Mouse (Mus musculus) embryo, embryonic 11 days (tissue): ENCODE data around the gene Oasl1.
"Not testable (repeated sequence)": the region's sequence is repeated elsewhere in the genome, so short reads cannot be mapped to it uniquely, and the experiment has no call there.

Experiments
- DNase-seq: peaks from one replicate; pipeline ENCODE4 v3.0.0-alpha.2; 2015

Oasl1 gene

DNA sequence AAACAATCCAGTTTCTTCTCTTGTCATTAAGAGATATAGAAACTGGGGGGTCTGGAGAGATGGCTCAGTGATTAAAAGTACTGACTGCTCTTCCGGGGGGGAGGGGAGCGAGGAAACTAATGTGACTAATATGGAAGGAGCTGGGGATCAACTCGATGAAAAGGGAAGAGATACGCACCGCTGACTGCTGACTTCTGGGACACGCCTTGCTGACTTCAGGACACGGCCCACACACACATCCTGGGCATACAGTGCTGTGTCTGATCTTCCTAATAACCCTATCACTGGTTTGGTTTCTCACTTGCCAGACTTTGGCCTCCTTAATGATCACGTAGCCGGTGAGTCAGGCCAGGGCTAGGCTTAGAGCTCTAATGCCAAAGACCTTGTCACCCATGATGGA lies 3.7 kb downstream of the Oasl1 start:
- DNase-seq: no peak

DNA sequence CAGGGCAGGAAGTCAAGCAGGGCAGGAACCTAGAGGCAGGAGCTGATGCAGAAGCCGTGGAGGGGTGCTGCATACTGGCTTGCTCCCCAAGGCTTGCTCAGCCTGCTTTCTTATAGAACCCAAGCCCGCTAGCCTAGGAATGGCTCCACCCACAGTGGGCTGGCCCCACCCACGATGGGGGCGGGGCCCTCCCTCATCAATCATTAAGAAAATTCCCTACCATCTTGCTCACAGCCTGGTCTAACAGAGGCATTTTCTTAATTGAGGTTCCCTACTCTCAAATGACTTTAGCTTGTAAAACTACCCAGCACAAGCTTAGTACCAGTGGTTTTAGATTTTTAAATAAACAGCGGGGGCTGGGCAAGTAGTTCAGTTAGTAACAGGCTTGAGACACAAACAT lies 8.6 kb downstream of the Oasl1 start:
- no peak for DNase-seq

GRCm38 (mm10) chr5:114933206-114933605 lies 10.2 kb downstream of the Oasl1 start:
- DNase-seq: no peak

- peak; percentile 39 for DNase-seq
These were observed 12.8 kb downstream of the Oasl1 start for GRCm38 (mm10) chr5:114935838-114936237.

- not testable (repeated sequence) for DNase-seq
These were observed 18.1 kb downstream of the Oasl1 start for GRCm38 (mm10) chr5:114941138-114941537.

- DNase-seq: peak; percentile 95
These were observed 19.2 kb downstream of the Oasl1 start, which contains the start of gene 2210016L21Rik for GRCm38 (mm10) chr5:114942074-114942765. 2210016L21Rik (plus strand) TSS chr5:114942158.

- DNase-seq: no peak
These were observed 19.7 kb downstream of the Oasl1 start for GRCm38 (mm10) chr5:114942766-114943130.

GRCm38 (mm10) chr5:114945072-114945471 lies 22.0 kb downstream of the Oasl1 start:
- no peak for DNase-seq

DNA sequence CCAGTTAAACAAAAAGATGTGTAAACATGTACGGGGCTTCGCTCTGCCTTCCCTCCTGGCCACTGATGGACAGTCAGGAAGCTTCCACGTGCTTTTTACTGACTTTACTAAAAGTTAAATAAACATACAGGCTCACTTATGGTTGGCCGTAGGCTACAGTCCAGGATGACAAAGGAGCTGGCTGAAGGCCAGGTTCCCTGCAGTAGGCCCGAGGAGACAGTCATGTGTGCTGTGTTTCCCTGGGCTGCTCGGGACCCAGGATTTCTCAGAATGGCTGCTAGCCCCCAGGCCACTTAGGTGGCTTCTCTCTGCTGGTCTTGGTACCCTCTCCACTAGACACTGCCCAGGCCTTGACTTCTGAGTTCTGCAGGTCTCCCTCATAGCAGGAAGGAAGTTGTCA lies 25.9 kb downstream of the Oasl1 start:
- DNase-seq: no peak

DNA sequence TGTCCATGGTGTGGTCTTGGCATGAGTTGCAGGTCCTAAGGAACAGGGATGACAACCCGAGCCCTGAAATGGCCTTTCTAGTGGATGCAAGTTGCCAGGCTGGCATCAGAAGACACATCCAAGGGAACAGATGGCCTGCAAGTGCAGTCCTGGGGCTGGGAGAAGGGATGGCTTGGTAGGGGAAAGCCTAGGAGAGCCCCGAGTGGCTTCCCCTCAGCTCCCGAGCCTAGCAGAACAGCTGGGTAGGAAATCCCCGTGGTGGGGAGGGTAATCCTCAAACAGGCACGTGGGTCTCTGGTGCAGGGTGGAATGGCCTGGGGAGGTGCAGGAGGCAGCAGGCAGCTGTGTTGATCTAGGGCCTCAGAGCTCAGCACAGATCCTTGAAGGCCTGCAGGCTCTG lies 26.3 kb downstream of the Oasl1 start:
- DNase-seq: no peak

DNA sequence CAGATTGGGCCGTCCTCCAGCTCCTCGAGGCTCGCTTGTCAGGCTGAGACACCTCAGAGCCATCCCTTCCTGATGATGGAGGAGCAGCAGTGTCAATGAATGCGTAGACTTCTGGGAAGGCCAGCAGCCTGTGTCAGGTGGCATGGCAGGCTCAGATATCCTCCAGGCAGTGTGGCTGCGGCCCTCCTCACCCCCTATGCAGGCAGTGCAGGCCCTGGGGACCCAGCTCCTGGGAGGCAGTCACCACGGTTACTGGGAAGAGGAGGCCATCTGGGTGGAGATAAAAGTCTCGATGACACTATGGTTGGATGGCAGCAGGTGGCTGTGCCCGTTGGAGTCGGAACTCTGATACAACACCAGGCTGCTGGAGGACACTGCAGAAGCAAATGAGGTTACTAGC lies 26.8 kb downstream of the Oasl1 start:
- no peak for DNase-seq

DNA sequence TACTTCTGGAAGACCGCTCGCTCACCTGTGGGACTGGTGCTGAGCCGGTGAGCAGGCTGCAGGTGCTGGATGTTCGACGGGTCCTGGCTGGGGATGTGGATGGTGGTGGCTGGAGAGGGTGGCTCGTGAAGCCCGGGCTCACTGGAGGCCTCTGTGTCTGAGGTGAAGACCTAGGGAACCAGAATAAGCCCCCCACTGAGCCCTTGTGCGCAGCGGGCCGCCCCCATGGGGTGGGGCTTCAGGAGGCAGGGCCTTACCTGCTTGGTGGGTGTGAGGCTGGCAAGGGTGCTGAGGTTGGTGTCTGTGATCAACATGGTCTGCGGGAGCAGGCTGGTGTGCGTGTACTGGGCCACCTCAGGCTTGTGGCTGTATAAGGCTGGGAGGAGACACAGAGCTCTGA lies 27.6 kb downstream of the Oasl1 start:
- DNase-seq: no peak

DNA sequence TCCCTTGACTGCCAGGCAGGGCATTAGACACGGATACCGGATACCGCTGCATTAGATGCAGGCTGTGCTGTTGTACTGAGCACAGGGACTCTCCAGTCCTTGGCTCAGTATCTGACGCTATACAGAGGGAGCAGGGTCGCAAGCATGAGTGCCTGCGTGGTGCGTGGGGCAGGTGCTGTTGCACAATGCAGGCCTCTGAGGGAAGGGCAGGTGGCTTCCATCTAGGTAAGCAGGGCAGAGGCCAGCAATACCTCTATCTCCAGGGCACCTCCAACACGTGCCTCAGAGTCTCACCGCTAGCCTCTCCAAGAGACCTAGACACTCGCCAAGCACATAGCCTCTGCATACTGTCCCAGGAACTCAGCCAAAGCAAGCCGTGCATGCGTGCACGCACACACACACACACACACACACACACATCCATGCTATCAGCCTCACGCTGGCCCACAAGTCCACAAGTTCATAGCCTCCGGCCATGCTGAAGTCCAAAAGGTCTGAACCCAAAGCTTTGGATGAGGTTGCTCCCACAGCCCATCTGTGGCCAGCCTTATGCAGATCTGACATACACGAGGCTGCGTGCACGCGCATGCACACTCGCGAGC lies 28.3 kb downstream of the Oasl1 start:
- no peak for DNase-seq

- DNase-seq: no peak
These were observed 30.3 kb downstream of the Oasl1 start for GRCm38 (mm10) chr5:114953326-114953725.

DNA sequence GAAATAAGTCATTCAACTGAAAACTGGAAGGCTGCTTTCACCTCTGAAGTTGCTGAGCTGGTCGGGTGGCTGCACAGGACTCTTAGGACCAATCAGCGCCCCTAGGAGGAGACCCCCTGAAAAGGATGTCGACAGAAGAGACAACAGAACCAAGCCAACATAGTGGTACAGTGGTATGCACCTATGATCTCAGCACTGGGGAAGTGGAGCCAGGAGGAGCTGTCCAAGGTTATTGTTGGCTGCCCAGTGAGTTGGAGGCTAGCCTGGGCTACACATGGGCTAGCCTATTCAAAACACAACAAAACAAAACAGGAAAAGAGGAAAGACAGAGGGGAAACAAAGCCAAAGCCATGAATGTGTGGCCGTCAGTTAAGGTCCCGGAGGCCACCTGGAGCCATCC lies 35.0 kb downstream of the Oasl1 start:
- DNase-seq: no peak

DNA sequence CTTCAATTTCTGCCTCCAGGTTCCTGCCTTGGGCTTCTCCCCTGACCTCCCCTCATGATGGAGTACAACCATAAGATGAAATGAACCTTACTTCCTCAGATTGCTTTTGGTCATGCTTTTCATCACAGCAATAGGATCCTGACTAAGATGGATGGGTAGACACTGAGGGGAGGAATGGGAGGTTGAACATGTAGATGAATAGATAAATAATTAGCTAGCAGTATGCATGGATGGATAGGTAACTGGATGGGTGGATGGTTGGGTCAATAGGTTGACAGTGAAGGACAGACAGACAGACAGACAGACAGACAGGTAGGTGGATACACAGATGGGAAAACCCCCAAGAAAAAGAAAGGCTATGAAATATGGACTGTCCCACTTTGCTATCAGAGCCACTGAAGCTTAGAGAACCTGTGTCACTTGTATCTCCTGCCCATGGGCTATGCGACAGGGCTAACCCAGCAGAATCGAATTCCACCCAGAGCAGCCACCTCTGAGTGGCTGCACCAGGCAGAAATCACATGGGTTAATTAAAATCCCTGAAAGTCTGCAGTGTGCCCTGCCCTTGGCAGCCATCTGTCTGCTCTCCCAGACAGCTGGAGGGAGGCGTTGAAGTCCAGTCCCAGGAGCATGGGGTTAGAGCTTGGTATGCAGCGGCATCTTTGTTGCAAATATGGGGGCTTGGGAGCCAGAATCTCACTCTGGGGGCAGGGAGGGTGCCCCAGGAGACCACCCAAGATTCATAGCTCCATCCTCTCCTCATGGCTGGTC lies 38.7 kb downstream of the Oasl1 start:
- DNase-seq: peak; percentile 41

DNA sequence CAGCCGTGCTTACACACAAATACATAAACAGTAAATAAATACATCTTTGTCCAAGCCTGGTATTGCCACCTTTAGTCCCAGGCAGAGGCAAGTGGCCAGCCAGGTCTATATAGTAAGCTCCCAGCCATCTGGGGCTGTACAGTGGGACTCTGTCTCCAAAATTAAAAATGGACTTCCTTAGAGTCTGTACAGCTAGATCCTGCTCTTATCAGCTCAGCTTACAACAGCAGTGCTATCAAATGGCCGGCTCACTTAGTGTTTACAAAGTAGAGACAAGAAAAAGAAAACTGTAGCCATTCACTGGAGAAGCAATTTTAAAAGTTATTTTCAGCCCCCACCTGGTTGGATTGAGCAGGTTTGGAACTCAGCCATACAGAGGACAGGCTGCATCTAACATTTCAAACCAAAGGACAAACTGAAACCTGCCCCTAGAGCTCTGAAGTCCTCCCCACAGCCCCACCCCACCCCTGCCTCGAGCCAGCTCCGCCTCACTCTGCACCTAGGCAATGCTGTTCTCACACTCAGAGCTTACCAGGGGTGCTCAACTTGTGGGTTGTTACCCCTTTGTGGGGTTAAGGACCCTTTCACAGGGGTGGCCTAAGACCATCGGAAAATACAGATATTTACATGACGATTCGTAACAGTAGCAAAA lies 41.4 kb downstream of the Oasl1 start:
- no peak for DNase-seq

- no peak for DNase-seq
These were observed 42.2 kb downstream of the Oasl1 start for GRCm38 (mm10) chr5:114964967-114965898.

DNA sequence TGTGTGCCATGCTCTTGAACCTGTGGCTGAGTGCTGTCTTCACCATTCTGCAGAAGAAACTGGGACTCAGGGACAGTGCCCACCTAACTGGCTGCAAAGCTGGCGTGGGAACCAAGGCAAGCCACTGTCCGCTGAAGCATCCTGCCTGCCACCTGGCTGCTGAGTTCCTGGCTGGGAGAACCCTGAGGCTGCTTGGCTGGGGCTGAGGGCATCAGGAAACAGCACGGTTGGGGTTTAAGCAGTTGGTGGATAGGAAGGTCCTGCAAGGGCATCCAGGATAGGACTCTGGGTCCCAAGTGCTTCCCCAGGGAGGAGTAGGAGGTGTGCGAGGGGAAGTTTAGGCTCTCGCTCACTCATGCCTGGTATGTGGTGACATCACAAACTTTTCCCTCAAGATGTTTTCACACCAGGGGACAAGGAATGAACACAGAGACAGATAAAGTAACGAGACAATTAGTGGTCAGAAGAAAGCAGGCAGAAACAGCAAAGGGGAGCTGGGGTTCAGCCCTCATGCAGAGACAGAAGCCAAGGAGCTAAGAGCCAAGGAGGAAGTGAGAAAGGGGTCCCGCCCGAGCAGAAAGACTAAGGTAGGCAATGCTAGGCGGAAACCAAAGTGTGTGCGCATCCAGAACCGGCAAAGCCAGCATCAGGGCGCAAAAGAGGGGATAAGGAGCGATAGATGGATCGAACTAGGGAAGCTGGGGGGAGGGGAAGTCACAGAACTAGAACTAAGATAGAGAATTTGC lies 44.7 kb downstream of the Oasl1 start:
- no peak for DNase-seq

DNA sequence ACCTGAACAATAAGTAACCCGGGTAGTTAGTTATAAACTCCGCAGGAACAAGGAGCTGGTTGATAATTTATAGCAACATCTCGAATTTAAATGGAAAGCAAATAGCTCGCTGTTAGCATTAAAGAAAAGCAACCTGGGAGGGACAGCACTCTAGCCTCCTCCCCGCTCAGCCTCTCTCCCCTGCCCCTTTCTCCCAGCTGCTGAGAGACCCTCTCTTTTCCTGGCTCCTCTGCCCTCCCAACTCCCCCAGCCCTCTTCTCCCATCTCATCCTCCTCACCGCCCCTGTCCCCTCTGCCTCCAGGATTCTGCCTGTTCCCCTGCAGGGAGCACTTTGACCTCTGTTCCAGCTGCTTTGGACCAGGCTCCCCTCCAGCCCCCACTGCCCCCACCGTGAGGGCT lies 45.6 kb downstream of the Oasl1 start:
- no peak for DNase-seq

- no peak for DNase-seq
These were observed 46.0 kb downstream of the Oasl1 start for GRCm38 (mm10) chr5:114969064-114969463.
